Mouse (Mus musculus) stomach, postnatal 0 days (tissue): ENCODE data around the gene Rras2.

Experiments used
- CTCF ChIP-seq: IDR thresholded peaks from 2 replicates; pipeline ENCODE4 v1.5.1; 2016; ENCODE audit warnings: antibody characterized with exemption, low read depth, mild to moderate bottlenecking, moderate library complexity
- EP300 ChIP-seq: optimal IDR thresholded peaks from 2 replicates; pipeline ENCODE3; 2016; ENCODE audit warnings: antibody characterized with exemption

DNA sequence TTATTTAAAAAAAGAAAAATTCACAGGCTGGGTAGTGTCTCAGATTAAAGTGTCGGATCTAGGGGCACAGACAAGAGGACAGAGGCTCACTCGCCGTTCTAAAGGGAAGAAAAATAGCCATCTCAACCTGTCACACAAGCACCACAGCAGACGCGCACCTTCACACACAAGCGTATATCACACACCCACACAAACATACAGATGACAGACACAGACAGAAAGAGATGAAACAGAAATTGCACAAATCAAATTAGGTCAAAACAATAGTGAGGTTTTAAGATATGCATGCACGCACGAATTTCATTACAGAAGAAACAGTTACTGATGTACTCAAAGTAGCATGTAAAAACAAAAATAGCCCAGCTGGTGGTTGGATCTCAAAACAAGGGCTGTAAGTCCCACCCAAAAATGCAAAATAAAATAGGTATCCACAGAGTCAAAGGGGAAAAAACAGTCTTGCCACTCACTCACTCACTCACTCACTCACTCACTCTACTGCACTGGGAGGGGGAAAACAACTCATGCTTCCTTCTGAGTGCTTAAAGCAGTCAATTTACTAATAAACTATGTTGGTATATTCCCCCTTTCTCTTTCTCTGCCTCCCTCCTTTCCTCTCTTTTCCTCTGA lies 23.9 kb downstream of the Rras2 start:
- TF ChIP-seq CTCF: no peak
- TF ChIP-seq EP300: no peak
